Mouse (Mus musculus) layer of hippocampus, adult 8-10 months (tissue): ENCODE measurements at regions not wholly inside any gene's neighbourhood (a gene's known extent, or its start where the extent isn't known, plus 50 kb on each side); places are given as distances from the start of the nearest gene placed in this dataset.

Source experiments
- DNase-seq, 2 experiments: peaks; one replicate each; pipeline ENCODE4 v3.0.0; 2022; ENCODE audit warnings: low spot score in 2 of 2

GRCm38 (mm10) chr9:92045472-92045905 is 147.2 kb upstream of the Plscr5 start:
- no peak for DNase-seq

GRCm38 (mm10) chr9:92044161-92044560 is 148.6 kb upstream of the Plscr5 start:
- DNase-seq = no peak

- no peak for DNase-seq
Observed at GRCm38 (mm10) chr9:92016521-92016920, 176.2 kb upstream of the Plscr5 start.

GRCm38 (mm10) chr9:92015923-92016322 is 176.8 kb upstream of the Plscr5 start:
- DNase-seq = no peak

- DNase-seq = no peak
Observed at GRCm38 (mm10) chr9:91988240-91988639, 204.5 kb upstream of the Plscr5 start.

GRCm38 (mm10) chr9:91981955-91982621 is 210.6 kb upstream of the Plscr5 start:
- DNase-seq = no peak

- no peak for DNase-seq
Observed at GRCm38 (mm10) chr9:91981499-91981898, 211.2 kb upstream of the Plscr5 start.

- no peak for DNase-seq
Observed at GRCm38 (mm10) chr9:91964051-91964450, 228.7 kb upstream of the Plscr5 start.

GRCm38 (mm10) chr9:91962726-91963125 is 230.0 kb upstream of the Plscr5 start:
- no peak for DNase-seq

- DNase-seq = no peak
Observed at GRCm38 (mm10) chr9:91961666-91962065, 231.1 kb upstream of the Plscr5 start.

GRCm38 (mm10) chr9:91960556-91961325 is 232.0 kb upstream of the Plscr5 start:
- no peak for DNase-seq

GRCm38 (mm10) chr9:91959592-91959991 is 233.1 kb upstream of the Plscr5 start:
- DNase-seq = no peak

- no peak for DNase-seq
Observed at GRCm38 (mm10) chr9:91959076-91959475, 233.7 kb upstream of the Plscr5 start.

- DNase-seq = no peak
Observed at GRCm38 (mm10) chr9:91958421-91958820, 234.3 kb upstream of the Plscr5 start.

GRCm38 (mm10) chr9:91957061-91957460 is 235.7 kb upstream of the Plscr5 start:
- DNase-seq = no peak

GRCm38 (mm10) chr9:91948746-91949145 is 244.0 kb upstream of the Plscr5 start:
- DNase-seq = no peak

GRCm38 (mm10) chr9:91942001-91942400 is 250.7 kb upstream of the Plscr5 start:
- DNase-seq = no peak

- no peak for DNase-seq
Observed at GRCm38 (mm10) chr9:91938729-91939128, 254.0 kb upstream of the Plscr5 start.

- DNase-seq = no peak
Observed at GRCm38 (mm10) chr9:91904066-91904465, 288.7 kb upstream of the Plscr5 start.

GRCm38 (mm10) chr9:91900956-91901355 is 291.8 kb upstream of the Plscr5 start:
- no peak for DNase-seq

- no peak for DNase-seq
Observed at GRCm38 (mm10) chr9:91876823-91877222, 315.9 kb upstream of the Plscr5 start.

GRCm38 (mm10) chr9:91831556-91831955 is 361.2 kb upstream of the Plscr5 start:
- DNase-seq = no peak
